Mouse (Mus musculus): Measurements from ENCODE around the gene Gm19426.

Gm19426 gene

DNA sequence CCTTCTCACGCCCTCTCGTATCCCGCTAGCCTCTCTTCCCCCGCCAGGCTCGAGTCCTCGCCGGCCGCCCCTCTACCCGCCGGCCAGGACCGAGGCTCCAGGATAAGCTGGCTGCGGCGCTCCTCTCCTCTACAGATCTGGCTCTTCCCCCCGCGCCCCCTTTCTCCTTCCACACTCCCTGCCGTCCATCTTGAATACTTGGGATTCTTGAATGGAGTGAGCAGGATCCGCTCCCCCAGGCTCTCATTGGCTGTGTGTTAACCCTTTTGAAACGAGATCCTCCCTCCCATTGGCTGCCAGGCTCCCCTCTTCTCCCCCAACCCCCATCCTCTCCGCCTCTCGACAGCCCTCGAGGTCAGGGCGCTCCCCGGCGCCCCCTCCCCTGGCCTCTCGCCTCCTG is at the start of gene Gm19426:
Gene Gm19426 (minus strand): TSS at position 95 of the 400 bp plus-strand sequence.
- DNase-seq (ENCODE audit: low spot score): peak; percentile 95

DNA sequence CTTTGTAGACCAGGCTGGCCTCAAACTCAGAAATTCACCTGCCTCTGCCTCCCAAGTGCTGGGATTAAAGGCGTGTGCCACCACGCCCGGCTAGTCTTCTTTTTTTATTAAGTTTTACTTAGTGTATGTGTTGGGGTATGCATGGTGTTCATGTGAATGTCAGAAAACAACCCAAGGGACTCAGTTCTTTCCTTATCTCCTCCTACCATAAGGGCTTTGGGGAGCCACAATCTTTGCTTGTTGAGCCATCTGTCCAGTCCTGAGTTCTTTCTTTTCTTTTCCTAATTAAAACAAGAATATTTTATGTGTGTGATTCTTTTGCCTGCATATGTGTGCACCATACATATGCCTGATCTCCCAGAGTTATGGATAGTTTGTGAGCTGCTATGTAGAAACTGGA is 49.7 kb upstream of the Gm19426 start:
- DNase-seq (ENCODE audit: low spot score): no peak

DNA sequence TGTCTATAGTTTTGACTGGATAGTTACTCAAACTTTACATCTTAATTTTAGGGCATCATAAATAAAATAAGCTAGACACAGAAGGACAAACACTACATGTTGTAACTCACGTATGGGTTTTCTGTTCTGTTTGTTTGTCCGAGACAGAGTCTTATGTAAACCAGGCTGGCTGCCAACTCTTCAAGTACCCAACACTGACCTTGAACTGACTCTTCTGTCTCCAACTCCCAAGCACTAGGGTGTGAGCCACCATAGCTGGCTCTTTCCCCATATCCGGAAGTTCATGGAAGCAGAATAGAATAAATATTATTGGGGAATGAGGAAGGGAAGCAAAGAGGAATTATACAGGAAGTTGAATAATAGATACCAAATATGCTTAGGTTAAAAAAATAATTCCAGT is 49.1 kb upstream of the Gm19426 start:
- no peak for DNase-seq (ENCODE audit: low spot score)

- DNase-seq (ENCODE audit: low spot score): no peak
Measured at GRCm38 (mm10) chr2:84790418-84790817, 47.0 kb upstream of the Gm19426 start.

GRCm38 (mm10) chr2:84788316-84788715 is 44.9 kb upstream of the Gm19426 start:
- DNase-seq (ENCODE audit: low spot score): no peak

GRCm38 (mm10) chr2:84783840-84784566 is 40.5 kb upstream of the Gm19426 start:
- no peak for DNase-seq (ENCODE audit: low spot score)

DNA sequence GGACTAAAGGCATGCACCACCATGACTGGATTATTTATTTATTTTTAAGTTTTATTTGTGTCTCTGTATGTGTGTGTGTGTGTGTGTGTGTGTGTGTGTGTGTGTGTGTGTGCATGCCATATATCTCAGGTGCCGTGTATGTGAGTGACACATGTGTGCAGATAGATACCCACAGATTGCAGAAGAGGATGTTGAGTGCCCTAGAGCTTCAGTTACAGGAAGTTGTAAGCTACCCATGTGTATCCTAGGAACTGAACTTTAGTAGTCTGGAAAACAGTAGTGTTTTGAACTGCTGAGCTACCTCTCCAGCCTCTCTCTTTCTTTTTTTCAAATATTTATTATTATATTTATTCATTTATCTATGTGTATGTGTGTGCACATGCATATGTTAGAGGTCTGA is 39.9 kb upstream of the Gm19426 start:
- no peak for DNase-seq (ENCODE audit: low spot score)

DNA sequence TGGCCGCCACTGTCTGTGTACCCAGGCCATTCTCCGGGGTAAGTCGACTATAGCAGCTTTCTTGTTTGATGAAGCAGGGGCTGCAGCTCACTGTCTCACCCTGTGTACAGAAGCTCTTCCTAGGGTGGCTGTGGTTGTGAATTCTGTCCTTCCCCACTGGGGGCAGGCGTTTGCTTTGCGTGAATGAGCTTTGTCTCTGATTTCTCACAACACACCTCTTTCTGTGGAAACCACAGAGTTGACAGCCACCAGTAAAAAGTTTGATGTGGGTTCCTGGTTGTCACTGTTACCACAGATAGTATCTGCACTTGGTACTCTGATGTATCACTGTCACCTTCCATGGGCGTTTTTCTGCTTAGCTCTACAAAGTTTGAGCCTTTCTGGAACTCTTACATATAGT is 35.8 kb upstream of the Gm19426 start:
- DNase-seq (ENCODE audit: low spot score): no peak

- DNase-seq (ENCODE audit: low spot score): no peak
Measured at GRCm38 (mm10) chr2:84777706-84778105, 34.3 kb upstream of the Gm19426 start.

DNA sequence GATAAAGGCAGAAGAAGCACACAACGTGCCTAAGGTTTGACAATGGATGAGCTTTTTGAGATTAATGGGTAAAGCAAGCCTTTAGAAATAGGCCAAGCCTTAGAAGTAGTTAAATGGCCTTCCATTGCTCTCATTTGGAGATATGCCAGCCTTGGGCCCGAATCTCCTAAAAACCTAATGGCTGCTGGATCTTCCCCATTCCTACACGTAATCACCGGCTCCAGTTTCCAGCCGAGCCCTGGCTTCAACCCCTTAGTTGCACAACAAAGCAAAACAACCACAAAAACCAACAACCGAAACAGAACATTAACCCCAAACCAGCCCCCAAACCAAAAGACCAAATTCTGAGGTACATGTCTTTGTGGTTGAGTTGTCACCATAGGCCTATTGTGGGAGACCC is 32.2 kb upstream of the Gm19426 start:
- no peak for DNase-seq (ENCODE audit: low spot score)

DNA sequence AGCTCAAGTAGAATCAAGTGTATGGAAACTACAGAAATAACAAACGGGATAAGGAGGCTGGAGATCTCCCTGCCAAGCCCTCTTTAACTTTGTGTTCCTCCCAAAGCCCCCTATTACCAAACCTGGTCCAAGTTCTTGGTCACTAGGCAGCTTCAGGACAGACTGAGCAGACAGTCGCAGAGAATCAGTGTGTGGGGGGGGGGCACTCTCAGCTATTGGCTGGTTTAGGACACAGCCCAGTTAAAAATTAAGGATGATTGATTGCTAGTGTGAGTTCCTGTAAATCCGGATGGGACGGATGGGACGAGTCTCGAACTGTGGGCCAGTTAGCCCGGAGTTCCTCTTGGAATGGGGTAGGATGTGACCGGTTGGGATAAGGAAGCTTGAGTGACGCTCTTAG is 31.8 kb upstream of the Gm19426 start, which contains the start of gene Serping1:
Gene Serping1 (minus strand): TSS at position 204 of the 400 bp plus-strand sequence.
- DNase-seq (ENCODE audit: low spot score): no peak

DNA sequence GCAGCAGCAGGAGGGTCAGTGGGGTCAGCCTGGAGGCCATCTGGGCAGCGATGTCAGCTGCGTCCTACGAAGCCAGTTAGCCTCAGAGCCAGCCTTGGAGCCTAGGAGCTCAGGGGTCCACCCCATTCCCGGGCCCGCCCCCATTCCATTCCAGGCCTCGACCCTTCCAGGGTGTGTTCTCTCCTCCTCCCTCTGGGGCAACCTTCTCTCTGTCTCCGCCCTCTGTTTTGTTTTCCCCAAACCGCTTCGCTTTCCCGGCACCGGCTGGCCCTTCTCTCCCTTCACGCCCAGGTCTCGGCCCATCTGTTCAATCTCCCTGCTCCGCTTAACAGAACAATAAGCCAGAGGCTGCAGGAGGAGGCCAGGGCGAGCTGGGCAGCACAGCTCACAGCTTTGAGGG is 31.3 kb upstream of the Gm19426 start:
- peak; percentile 70 for DNase-seq (ENCODE audit: low spot score)

DNA sequence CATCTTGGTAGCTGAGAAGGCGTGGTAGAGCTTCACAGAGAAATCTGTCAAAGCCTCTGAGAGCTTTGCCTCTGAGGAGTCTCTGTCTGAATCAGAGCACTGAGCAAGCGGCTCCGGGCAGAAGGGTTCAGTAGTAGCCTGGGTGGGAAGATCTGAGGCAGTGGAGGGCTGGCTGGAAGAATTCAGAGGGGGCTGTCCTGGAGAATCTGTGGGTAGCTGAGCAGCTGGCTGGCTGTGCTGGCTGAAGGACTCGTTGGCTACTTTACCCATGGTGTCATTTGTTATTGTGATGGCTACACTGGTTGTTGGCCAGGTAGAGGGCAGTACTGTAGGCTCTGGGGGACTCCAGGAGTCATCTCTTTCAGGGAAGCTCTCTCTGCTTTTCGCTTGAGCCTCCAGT is 29.7 kb upstream of the Gm19426 start:
- no peak for DNase-seq (ENCODE audit: low spot score)

GRCm38 (mm10) chr2:84772454-84772853 is 29.0 kb upstream of the Gm19426 start:
- DNase-seq (ENCODE audit: low spot score): no peak

DNA sequence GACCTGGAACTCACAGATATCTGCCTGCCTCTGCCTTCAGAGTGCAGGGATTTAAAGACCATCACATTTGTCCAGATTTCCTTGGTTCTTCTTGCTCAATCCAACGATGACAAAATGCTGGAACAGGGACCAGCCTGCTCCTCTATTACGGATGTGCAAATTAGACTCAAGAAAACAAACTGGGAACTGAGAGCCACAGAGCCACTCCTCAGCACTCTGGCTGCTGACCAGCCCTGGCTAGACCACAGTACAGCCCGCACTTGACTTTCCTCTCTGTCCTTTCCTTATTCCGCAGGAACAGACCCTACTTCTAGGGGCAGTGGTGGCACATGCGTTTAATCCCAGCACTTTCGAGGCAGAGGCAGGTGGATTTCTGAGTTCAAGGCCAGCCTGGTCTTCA is 27.0 kb upstream of the Gm19426 start:
- no peak for DNase-seq (ENCODE audit: low spot score)

- DNase-seq (ENCODE audit: low spot score): no peak
Measured at GRCm38 (mm10) chr2:84762818-84763217, 19.4 kb upstream of the Gm19426 start.

GRCm38 (mm10) chr2:84762295-84762694 is 18.8 kb upstream of the Gm19426 start:
- DNase-seq (ENCODE audit: low spot score): no peak

DNA sequence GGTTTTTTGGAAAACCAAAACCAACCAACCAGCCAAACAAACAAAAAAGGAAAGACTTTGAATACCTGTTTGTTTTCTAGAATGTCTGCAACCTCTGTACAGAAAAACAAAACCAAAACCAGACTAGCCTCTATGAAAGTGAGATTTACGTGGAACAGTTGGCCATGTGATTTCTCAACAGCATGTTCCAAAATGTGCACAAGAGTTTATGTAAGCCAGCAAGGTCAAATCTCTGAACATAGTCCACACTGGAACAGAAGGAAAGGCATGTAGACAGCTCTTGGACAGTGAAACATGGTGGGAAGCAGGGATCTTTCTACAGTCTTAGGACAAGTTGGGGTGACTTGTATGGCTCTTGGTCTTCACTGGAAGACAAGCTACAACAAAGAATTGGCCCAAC is 18.4 kb upstream of the Gm19426 start:
- no peak for DNase-seq (ENCODE audit: low spot score)

DNA sequence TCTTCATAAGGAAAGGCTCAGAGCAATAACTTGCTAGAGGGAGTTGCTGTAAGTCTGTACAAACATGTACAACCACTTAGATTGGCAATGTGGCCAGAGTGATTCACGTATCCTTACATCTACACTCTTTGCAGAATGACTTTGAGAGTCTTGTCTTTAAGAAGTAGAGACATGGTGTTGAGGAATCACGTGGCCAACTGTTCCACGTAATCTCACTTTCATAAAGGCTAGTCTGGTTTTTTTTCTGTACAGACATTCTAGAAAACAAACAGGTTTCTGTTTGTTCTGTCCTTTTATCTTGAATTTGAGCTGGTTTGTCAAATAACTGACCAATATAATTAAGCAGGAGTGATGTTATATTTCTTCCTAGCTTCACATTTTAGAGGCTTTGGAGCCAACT is 17.9 kb upstream of the Gm19426 start:
- DNase-seq (ENCODE audit: low spot score): no peak

DNA sequence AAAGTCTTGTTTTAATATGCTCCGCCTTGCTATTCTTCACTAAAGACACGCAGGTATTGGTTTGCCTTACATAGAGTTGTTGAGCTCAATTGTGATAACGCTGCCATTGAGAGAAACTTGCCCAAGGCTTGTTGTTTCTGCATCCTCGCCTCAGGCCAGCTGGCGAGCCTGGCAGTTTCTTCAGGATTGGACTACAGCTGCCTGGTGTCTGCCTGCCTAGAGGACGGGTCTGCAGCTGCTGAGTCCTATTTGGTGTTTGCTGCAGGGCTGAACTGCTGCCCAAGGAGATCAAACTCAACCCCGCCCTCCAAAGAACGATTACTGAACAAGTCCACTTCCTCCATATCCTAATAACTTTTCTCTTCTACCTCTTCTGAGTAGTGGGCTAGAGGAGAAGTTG is 17.3 kb upstream of the Gm19426 start:
- no peak for DNase-seq (ENCODE audit: low spot score)

- DNase-seq (ENCODE audit: low spot score): peak; percentile 36
Measured at GRCm38 (mm10) chr2:84758542-84759127, 15.2 kb upstream of the Gm19426 start.

DNA sequence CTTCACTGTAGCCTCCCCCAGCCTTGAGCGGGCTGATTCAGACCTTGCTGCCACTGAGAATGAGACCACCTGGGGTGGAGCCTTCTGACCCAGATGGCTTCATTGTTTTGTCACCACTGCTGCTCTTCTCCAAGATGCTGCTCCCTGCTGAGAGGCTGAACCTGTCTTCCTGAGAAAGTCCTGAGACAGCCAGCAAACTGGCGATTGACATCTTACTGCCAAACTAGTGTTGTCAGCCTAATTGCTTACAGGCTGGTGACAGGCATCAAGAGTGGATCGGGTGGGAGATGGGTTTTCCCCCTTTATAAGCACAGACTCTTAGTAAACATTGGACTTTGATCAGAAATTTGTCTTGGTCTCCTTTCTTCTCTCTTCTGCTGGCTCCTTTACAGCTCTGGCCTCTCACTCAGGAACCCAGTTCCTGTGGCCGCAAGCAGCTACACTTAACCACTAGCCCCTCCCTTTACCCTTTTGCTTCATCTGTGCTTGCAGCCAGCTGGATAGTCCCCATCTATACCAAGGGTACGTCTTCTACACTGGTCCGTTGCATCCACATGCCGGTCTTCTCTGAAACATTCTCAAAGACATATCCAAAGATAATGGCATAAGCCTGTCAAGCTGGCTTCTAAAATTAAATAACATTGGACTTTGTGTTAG is 13.7 kb upstream of the Gm19426 start:
- DNase-seq (ENCODE audit: low spot score): no peak

DNA sequence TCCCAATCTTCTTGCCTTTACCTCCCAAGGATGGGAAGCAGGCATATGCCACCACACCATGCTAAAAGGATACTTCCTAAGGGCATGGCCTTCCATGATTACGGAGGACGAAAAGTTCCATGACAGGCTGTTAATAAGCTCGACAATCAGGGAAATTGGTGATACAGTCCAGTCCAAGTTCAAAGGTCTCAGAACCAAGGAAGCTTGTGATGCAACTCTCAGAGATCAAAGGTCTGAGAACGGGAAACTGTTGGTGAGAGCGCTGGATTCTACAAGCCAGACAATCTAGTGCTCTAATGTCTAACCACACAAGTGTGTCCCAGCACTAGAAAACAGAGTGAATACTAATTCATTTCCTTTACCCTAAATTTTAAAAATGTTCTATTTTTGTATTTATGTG is 12.8 kb upstream of the Gm19426 start:
- peak; percentile 71 for DNase-seq (ENCODE audit: low spot score)

Data from yolk sac, embryonic 10.5 days (tissue).